Mouse (Mus musculus): ENCODE results near the gene Kcmf1. TPM values are rescaled to one million over a fixed set of nuclear protein-coding genes. Genes with fewer than 3 reads are reported as not detected.

Gene Kcmf1
- total RNA-seq, 4 experiments from 2014 or later = 57.9 to 64.6 (median 62.4) TPM

Other genes starting within 250 kb of the Kcmf1 start
- 1 to 10 TPM; 1.7 to 4.4 (median 3.8) TPM for gene Tcf7l1, start 110.7 kb downstream of the Kcmf1 start, total RNA-seq (2022)
- 100 to 1,000 TPM; 202 to 382 (median 276) TPM for gene Tmsb10, start 58.8 kb upstream of the Kcmf1 start, total RNA-seq (2022)